Mouse (Mus musculus) left cerebral cortex, adult 11 months (tissue): ENCODE measurements at regions not wholly inside any gene's neighbourhood (a gene's known extent, or its start where the extent isn't known, plus 50 kb on each side); places are given as distances from the start of the nearest gene placed in this dataset.

ENCODE experiments used
- DNase-seq: peaks from one replicate; pipeline ENCODE4 v3.0.0; 2022; ENCODE audit warnings: low spot score

GRCm38 (mm10) chr10:68842023-68842735 is 118.7 kb downstream of the Tmem26 start:
- DNase-seq = no peak

- DNase-seq = no peak
Observed at GRCm38 (mm10) chr10:68844066-68844465, 120.6 kb downstream of the Tmem26 start.

- no peak for DNase-seq
Observed at GRCm38 (mm10) chr10:68844596-68844995, 121.2 kb downstream of the Tmem26 start.

GRCm38 (mm10) chr10:68851153-68851552 is 127.7 kb downstream of the Tmem26 start:
- no peak for DNase-seq

GRCm38 (mm10) chr10:68855934-68856891 is 132.8 kb downstream of the Tmem26 start:
- no peak for DNase-seq

GRCm38 (mm10) chr10:68864606-68865378 is 141.3 kb downstream of the Tmem26 start:
- no peak for DNase-seq

GRCm38 (mm10) chr10:68865776-68866175 is 142.3 kb downstream of the Tmem26 start:
- no peak for DNase-seq

GRCm38 (mm10) chr10:68867361-68867760 is 143.9 kb downstream of the Tmem26 start:
- DNase-seq = no peak

GRCm38 (mm10) chr10:68872102-68872501 is 148.7 kb downstream of the Tmem26 start:
- no peak for DNase-seq

- no peak for DNase-seq
Observed at GRCm38 (mm10) chr10:68875641-68876040, 152.2 kb downstream of the Tmem26 start.

- no peak for DNase-seq
Observed at GRCm38 (mm10) chr10:68893100-68893841, 169.8 kb downstream of the Tmem26 start.

- no peak for DNase-seq
Observed at GRCm38 (mm10) chr10:68894121-68894520, 170.7 kb downstream of the Tmem26 start.

GRCm38 (mm10) chr10:68897524-68897923 is 174.1 kb downstream of the Tmem26 start:
- no peak for DNase-seq

GRCm38 (mm10) chr10:68901168-68901567 is 177.7 kb downstream of the Tmem26 start:
- no peak for DNase-seq

- DNase-seq = peak; percentile 19
Observed at GRCm38 (mm10) chr10:68902670-68903069, 179.2 kb downstream of the Tmem26 start.

GRCm38 (mm10) chr10:68904337-68904736 is 180.9 kb downstream of the Tmem26 start:
- DNase-seq = no peak

GRCm38 (mm10) chr10:68908236-68908635 is 184.8 kb downstream of the Tmem26 start:
- DNase-seq = peak; percentile 31

- DNase-seq = no peak
Observed at GRCm38 (mm10) chr10:68909018-68909417, 185.6 kb downstream of the Tmem26 start.

- DNase-seq = no peak
Observed at GRCm38 (mm10) chr10:68916147-68916546, 192.7 kb downstream of the Tmem26 start.

- DNase-seq = no peak
Observed at GRCm38 (mm10) chr10:68935843-68936242, 212.4 kb downstream of the Tmem26 start.

GRCm38 (mm10) chr10:68943239-68943638 is 208.0 kb upstream of the Rhobtb1 start:
- DNase-seq = no peak

- no peak for DNase-seq
Observed at GRCm38 (mm10) chr10:68956539-68956938, 194.7 kb upstream of the Rhobtb1 start.
